Mouse (Mus musculus): ENCODE results near the gene Lrrc40. TPM values are rescaled to one million over a fixed set of nuclear protein-coding genes. Genes with fewer than 3 reads are reported as not detected.
"Not testable (repeated sequence)": the region's sequence is repeated elsewhere in the genome, so short reads cannot be mapped to it uniquely, and the experiment has no call there.

Lrrc40 gene
- total RNA-seq, 1 experiment from 2014 or later = 32.3 TPM

GRCm38 (mm10) chr3:158091601-158092000 lies 55.1 kb downstream of the Lrrc40 start:
- no peak for DNase-seq

GRCm38 (mm10) chr3:158093919-158094318 lies 57.5 kb downstream of the Lrrc40 start:
- DNase-seq = no peak

- not testable (repeated sequence) for DNase-seq
Measured at GRCm38 (mm10) chr3:158102043-158102442, 65.6 kb downstream of the Lrrc40 start.

- DNase-seq = not testable (repeated sequence)
Measured at GRCm38 (mm10) chr3:158102530-158102929, 66.1 kb downstream of the Lrrc40 start.

- no peak for DNase-seq
Measured at GRCm38 (mm10) chr3:158103467-158103866, 67.0 kb downstream of the Lrrc40 start.

- no peak for DNase-seq
Measured at GRCm38 (mm10) chr3:158105260-158105659, 68.8 kb downstream of the Lrrc40 start.

Other genes with a start within 250 kb of the Lrrc40 start
- 43.2 and 45.5 TPM in 2 replicates for gene Cth, start 111.6 kb upstream of the Lrrc40 start, total RNA-seq (2021)
- 86.7 and 89.8 TPM in 2 replicates for gene Ankrd13c, start 89.4 kb upstream of the Lrrc40 start, total RNA-seq (2021)
- 177 and 184 TPM in 2 replicates for gene Srsf11, start within 50 bp of the Lrrc40 start, total RNA-seq (2021)

Measured in adrenal gland, postnatal 25 days (tissue).